Mouse (Mus musculus): ENCODE measurements around the gene Ptprt.
"Not testable (repeated sequence)": the region's sequence is repeated elsewhere in the genome, so short reads cannot be mapped to it uniquely, and the experiment has no call there.

Gene Ptprt

GRCm38 (mm10) chr2:162197316-162197715 lies 463.6 kb downstream of the Ptprt start:
- no peak for DNase-seq

- no peak for DNase-seq
Measured at GRCm38 (mm10) chr2:162182621-162183475, 478.1 kb downstream of the Ptprt start.

- DNase-seq: no peak
Measured at GRCm38 (mm10) chr2:162181826-162182225, 479.1 kb downstream of the Ptprt start.

GRCm38 (mm10) chr2:162172529-162172928 lies 488.4 kb downstream of the Ptprt start:
- no peak for DNase-seq

- no peak for DNase-seq
Measured at GRCm38 (mm10) chr2:162141845-162142411, 519.0 kb downstream of the Ptprt start.

- not testable (repeated sequence) for DNase-seq
Measured at GRCm38 (mm10) chr2:162136176-162136575, 524.8 kb downstream of the Ptprt start.

- no peak for DNase-seq
Measured at GRCm38 (mm10) chr2:162131607-162132304, 529.2 kb downstream of the Ptprt start.

GRCm38 (mm10) chr2:162129896-162130295 lies 531.1 kb downstream of the Ptprt start:
- no peak for DNase-seq

GRCm38 (mm10) chr2:162118041-162118440 lies 542.9 kb downstream of the Ptprt start:
- no peak for DNase-seq

GRCm38 (mm10) chr2:162082391-162082790 lies 578.6 kb downstream of the Ptprt start:
- DNase-seq: peak; percentile 23

GRCm38 (mm10) chr2:162080717-162081398 lies 580.1 kb downstream of the Ptprt start:
- DNase-seq: no peak

- DNase-seq: no peak
Measured at GRCm38 (mm10) chr2:162078571-162079280, 582.2 kb downstream of the Ptprt start.

- DNase-seq: no peak
Measured at GRCm38 (mm10) chr2:162052816-162053215, 608.1 kb downstream of the Ptprt start.

- DNase-seq: no peak
Measured at GRCm38 (mm10) chr2:162050198-162050597, 610.7 kb downstream of the Ptprt start.

GRCm38 (mm10) chr2:162035615-162036014 lies 625.3 kb downstream of the Ptprt start:
- no peak for DNase-seq

- no peak for DNase-seq
Measured at GRCm38 (mm10) chr2:162031636-162032035, 629.3 kb downstream of the Ptprt start.

- no peak for DNase-seq
Measured at GRCm38 (mm10) chr2:162001016-162001415, 659.9 kb downstream of the Ptprt start.

- no peak for DNase-seq
Measured at GRCm38 (mm10) chr2:161982311-161982710, 678.6 kb downstream of the Ptprt start.

GRCm38 (mm10) chr2:161961179-161962163 lies 699.5 kb downstream of the Ptprt start:
- DNase-seq: peak; percentile 5

- no peak for DNase-seq
Measured at GRCm38 (mm10) chr2:161945424-161945823, 715.5 kb downstream of the Ptprt start.

GRCm38 (mm10) chr2:161944689-161945088 lies 716.3 kb downstream of the Ptprt start:
- no peak for DNase-seq

Measured in right cerebral cortex, postnatal 4 days (tissue).